Mouse (Mus musculus): ENCODE measurements at regions not wholly inside any gene's neighbourhood (a gene's known extent, or its start where the extent isn't known, plus 50 kb on each side); places are given as distances from the start of the nearest gene placed in this dataset.

DNA sequence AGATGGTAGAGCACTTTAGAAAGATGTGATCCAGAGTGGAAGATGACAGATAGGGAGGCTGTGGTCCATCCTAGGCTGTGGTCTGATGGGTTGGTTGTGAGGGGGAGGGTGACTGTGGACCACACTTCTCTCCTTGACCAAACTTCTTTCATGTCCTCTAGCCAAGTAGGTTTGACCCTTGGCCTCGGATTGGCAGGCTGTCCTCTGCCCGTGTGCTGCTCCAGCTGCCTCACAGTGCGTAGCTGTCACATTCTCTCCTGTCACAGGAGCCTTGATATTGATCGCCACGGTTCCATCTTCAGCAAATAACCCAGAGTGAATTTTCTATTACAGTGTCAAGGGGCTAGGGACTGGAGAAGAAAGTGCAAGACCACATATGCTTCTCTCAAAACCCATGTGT lies 506.9 kb downstream of the Tbc1d22a start:
- DNase-seq (ENCODE audit: low read depth, low spot score): no peak

DNA sequence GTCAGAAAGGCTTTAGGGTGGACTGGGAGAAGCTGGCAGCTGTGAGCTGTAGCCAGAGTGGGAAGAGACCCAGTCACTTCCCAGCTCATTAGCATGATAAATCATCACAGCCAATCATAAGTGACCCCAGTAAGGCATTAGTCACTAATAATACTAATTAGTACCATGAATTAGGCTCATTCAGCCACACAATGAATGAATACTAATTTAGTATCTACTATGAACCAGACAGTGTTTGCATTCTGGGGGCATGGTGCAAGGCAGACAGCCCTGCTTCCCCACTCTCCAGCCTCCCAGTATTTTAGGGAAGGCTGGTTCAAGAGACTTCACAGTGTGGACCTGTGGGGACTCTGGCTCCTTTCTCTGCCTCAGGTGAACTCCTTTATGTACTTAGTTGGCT lies 523.7 kb downstream of the Tbc1d22a start:
- no peak for DNase-seq (ENCODE audit: low read depth, low spot score)

DNA sequence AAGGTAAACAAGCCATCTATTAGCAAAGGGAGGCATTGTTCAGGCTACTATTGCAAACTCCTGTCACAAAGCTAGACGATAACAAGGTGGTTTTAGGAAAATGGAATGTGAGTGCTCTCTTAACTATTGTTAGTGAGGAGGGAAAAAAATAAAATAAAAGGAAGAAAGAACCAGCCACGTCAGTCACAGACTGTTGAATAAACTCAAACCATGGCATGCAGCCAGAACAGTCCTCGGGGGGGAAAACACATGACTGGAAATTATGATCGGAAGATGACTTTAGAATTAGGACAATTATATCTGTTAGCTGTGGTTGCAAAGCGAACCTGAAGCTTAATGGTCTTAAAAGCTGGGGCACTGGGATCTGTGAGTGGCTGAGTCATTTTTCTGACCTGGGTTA lies 524.1 kb downstream of the Tbc1d22a start:
- no peak for DNase-seq (ENCODE audit: low read depth, low spot score)

DNA sequence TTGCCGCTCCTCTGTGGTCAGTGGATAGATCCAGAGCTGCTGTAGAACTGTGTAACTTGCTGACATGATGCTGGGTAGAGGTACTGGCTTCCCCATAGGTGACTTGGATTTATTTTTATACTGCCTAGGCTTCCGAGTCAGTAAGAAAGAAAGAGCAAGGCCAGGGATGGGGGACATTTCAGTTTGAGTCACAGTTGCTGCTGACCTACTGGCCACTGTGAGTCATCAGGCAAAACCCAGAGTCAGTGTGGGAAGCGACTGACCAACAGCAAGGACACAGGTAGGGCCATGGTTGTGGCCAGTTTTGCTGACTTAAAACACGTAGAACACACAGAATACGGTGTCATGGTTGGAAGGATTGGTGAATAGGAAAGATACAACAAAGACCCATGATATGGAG lies 524.5 kb downstream of the Tbc1d22a start:
- no peak for DNase-seq (ENCODE audit: low read depth, low spot score)

DNA sequence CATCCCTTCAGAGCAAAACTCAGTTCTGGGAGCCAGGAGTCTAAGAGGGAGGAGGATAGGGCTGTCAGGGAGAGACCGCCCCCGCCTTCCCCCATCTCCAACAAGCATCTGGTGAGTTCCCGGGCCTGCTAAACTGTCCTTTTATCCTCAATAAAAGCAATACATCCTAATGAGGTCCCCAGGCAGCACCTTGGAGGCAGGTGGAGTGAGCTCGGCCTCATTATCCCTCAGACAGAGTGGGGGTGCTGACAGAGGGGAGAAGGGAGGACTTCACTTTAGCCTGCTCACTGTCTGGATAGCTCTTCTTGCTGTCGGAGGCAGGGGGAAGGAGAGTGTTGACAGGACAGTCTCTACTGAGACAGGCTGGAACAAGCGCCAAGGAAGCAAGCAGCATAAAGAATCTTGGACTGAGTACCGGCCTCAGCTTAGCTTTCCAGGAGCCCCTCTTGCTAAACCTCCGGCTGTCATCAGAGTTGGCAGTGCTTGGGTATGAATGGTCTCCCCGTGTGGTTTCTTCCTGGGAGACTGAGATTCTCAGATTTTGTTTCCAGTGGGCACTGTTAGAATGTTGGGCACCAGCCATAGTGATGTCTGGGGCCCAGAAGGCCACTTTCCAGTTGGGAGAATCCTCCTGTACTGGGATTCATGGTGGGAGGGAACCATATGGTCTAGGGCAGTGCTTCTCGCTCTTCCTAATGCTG lies 537.3 kb downstream of the Tbc1d22a start:
- no peak for DNase-seq (ENCODE audit: low read depth, low spot score)

DNA sequence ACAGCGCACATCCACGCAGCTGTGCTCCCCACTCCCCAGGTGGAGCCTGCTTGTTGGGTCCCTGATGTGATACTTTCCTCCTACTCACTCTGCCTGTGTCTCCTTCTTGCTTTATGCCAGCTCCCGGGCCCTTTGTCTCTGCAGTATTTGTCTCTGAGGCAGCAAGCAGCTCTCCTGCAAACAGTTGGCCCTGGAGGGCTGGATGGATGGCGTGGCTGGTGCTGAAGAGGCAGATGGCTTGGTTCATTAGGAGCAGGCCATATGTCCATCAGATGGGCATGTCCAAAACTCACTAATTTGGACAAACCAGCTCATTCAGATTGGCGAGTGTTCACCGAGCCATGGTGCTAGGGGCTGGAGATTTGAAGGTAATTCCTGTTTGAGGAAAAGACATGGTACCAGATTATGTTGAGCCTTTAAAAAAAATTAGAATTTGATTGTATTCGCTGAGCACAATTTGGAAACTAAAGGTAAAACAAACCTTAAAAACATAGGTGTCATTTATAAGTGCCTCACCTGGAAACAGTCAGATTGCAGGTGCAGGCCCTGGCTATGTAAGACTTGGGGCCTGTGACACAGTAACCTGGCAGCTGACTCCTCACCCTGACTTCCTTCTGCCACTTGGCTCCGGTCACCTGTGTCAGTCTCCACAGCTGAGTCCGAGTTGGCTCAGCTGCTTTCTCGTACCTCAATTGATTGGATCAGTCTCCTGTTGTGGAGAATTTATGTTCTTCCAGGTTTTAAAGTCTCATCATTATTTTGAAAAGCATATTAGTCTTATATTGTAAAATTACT lies 549.5 kb downstream of the Tbc1d22a start:
- DNase-seq (ENCODE audit: low read depth, low spot score): no peak

DNA sequence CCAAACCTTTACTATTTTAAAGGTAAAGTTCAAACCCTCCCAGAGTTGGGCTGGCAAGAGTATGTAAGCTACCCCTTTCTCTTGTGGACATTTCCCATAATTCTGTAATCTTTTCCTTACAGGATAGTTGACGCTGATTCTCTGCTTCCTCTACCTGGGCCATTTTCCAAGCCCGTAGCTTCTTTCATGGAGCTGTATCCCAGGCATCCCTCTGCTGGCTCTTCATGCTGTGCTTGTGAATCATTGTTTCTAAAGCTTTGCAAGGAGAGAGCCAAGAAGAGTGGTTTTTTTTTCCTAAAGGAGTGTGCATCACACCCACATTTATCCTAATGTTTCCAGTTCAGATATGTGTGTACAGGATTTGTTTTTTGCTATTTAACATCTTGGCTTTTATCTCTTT lies 553.4 kb downstream of the Tbc1d22a start:
- no peak for DNase-seq (ENCODE audit: low read depth, low spot score)

DNA sequence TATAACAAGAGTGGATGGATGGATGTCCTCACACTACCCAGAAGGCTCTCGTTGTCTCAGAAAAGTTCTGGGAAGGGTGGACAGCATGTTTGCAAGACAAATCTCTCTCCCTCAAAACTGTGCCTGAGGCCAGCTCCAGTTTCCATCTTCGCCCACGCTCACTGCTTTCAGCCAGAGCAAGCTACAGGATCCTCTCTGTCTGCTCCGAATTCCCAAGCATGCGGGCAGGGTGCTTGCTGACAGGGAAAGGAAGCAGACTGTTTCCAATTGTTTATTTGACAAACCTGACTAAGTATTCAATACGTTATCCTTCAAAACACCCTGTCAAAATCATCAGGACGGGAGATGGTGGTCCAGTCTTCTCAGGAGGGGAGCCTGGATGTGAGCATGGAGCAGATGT lies 558.8 kb downstream of the Tbc1d22a start:
- no peak for DNase-seq (ENCODE audit: low read depth, low spot score)

DNA sequence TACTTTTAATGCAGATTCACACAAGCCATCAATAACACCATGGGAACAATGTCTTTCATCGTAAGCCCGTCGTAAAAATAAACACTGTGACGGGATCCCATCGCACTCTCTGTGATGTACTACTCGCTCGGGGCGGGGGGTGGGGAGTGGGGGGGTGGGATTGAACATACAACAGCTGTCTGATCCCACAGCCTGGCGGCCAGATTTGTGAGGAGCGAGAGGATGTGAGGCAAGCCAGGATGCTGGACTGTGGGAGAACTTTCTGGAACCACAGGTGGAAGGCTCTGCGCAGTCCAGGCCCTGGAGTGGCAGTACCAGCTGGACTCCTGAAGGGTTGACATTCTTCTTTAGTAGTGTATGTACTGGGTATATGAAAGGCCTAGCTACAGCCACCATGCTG lies 563.7 kb downstream of the Tbc1d22a start:
- no peak for DNase-seq (ENCODE audit: low read depth, low spot score)

DNA sequence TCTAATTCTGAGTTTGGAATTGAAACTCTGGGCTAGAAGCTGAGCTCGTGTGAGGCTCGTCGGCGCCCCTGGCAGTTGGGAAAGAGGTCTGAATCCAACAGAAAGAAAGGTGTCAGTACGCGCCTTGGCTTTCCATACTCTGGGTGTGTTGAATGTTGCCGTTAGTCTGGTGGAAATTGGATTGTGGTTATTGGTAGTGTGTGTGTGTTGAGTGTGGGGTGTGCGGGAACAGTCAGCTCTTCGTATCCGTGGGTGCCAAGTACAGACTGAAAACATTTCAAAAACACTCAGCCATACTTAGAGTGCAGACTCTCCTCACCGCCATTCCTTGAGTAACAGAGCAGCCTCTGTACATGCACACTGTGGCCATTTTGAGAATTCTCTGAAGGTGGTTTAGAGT lies 566.9 kb downstream of the Tbc1d22a start:
- no peak for DNase-seq (ENCODE audit: low read depth, low spot score)

DNA sequence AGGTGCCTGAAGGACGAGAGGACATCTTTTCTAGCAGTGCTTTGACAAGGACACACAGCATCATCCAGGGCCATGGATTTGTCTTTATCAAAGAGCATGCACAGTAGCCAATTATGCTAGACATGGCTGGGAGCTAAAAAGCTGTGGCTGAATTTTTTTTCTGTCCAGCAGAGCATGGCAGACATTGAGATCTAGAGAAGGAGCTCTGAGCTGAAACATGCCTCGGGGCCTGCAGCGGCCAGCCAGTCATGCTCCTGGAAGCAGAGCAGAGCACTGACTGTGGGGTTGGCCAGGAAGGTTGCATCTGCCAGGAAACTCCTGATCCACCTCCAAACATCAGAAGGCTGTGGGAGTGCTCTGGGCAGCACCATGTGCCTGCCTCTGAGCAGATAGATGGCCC lies 580.5 kb downstream of the Tbc1d22a start:
- DNase-seq (ENCODE audit: low read depth, low spot score): no peak

DNA sequence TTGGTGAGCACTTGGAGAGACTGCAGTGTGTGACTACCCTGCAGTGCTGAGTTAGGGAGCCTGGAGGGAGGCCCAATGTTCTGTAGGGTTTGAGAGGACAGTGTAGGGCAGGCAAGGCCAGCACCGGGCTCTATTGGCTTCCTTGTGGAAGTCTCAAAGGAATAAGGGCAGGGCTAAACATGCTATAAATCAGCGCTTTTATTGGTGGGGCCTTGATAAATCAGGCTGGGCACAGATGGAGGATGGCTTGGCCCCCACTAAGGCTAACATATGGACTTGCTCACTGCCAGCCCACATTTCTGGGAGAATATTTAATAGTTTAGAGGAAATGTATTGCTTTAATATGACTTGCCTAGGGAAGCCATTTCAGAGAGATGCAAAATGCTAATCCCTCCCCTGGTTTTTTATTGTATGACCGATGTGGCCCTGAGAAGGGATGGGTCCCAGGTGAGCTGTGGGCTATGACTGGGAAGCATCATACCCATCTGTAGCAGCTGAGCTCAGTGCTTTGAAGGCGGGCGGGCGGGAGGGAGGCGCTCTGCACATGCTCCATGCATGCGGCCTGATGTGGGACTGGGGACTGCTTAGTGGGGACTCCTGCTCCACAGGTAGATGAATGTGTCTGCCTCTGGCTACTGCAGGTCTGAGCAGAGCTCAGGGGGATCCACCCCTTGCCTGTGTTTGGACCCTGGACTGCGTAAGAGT lies 584.4 kb downstream of the Tbc1d22a start:
- DNase-seq (ENCODE audit: low read depth, low spot score): no peak

DNA sequence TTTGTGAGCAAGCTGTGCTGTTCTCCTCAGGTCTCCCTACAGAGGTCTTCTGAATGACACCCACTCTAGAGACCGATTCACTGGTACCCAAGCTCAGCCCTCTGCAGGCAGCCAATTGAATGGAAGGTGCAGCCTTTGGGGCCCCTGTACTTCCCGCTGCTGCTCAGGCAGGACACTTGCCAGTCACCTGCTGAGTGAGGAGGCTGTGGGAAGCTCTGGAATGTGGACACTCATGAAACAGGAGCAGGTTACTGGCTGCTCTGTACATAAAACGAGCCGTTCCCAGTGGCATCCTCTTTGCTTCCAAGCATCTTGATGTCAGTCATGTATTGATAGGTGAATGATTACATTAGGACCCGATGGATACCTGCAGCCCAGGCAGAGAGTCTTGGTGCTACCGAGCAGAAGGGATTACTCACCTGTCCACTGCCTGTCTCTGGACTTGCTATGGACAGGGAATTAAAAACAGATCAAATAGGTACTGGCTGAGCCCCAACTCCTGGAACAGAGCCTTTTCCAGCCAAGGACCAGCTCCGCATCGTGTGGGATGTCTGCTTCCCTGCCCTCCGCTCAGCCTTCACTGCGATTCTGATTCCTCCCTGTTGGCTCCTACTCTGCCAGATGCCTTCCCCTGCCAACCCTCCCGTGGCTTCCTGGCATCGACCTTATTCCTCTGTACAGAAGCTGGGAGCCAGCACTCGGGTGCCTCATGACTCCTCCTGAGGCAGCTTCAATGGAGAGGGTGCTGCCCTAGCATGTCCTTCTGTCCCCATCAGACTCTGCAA lies 593.2 kb downstream of the Tbc1d22a start:
- no peak for DNase-seq (ENCODE audit: low read depth, low spot score)

DNA sequence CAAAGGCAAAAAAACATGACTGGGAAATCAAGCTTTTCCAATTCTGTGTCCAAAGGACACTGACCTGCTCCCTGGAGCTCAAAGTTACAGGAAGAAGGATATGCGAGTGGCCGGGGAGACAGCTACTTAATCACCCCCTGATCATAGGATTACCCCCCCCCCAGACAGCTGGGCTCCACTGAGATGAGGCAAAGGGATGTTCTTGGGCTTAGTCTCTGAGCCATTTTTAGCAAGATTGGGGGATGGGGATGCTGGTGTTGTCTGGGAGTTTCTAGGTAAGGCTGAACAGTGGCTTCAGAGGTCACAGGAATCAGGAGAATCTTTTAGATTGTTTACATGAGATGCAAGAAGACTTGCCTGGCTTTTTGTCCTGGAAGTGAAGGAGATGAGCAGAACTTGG lies 597.6 kb downstream of the Tbc1d22a start:
- no peak for DNase-seq (ENCODE audit: low read depth, low spot score)

DNA sequence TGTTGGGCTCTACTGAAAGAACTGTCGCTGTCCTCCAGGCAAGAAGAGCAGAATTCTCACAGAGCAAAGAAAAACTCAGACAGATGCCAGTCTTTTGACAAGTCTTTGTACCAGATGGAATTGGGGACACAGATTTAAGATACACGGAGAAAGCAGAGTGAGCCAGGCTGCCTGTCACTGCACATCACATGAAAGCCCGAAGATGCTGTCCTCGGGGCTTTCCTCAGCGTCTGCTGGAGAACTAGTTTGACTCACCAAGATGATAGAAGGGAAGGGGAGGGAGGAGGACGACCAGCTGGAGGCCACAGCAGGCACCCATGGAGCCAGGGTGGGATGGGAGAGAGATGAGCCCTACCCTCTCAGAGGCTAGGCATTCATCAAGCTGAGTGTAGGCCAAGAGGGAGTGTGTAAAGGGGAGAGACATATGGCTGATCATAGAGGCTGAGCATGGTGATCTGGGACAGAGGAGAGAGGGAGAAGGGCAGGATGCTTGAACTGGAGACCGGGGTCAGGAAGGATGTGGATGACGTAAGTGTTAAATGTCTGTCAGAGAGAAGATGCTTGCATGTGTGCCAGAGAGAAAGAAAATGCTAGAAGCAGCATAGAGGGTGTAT lies 600.7 kb downstream of the Tbc1d22a start:
- no peak for DNase-seq (ENCODE audit: low read depth, low spot score)

DNA sequence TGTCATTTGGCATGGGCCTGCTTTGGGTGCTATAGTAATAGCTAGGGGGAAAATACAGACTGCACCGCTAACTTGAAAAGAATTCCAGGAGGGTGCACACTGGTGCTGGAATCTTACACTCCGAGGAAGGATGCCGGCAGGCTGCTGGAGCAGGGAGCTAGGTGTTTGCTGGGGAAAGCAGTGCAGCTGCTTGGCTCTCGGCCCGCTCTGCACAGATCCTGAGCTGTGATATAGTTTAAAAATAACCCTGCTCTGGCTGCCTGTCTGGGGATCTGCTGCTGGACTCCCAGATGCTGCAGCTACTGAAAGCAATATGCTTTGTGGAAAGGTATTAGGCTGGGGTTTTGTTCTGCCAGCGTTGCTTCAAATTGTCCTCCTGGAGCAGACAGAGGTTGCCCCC lies 621.7 kb downstream of the Tbc1d22a start:
- no peak for DNase-seq (ENCODE audit: low read depth, low spot score)

DNA sequence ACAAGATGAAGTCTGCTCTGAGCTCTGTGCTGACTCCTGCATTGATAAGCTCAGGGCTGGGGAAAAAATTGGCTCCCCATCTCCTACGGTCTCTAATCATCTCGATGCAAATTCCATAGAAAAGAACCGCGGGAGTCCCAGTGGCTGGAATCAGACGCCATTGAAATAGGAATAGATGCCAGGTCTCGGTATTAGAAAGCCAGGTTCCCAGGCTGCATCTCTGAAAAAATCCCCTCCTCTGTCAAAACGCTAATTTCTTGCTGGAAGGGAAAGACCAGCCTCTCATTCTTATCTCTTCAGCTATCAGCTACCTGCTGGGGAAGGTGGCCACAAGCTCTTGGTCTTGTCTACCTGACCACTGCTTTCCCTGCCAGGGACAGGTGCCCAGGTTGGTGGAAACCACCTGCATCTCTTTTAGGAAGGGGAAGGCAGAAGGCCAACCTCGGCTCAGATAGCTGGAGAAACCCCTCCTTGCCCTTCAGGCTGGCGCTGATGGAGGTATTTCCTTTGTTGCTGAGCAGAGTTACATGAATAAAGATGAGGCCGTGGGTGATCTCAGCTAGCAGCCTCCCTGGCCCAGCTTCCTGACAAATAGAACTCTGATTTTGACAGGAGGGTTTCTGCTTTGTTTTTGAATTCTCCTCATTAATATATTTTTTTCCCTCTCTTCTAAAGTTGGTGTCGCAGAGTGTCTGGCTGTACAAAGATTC lies 638.1 kb downstream of the Tbc1d22a start:
- DNase-seq (ENCODE audit: low read depth, low spot score): no peak

DNA sequence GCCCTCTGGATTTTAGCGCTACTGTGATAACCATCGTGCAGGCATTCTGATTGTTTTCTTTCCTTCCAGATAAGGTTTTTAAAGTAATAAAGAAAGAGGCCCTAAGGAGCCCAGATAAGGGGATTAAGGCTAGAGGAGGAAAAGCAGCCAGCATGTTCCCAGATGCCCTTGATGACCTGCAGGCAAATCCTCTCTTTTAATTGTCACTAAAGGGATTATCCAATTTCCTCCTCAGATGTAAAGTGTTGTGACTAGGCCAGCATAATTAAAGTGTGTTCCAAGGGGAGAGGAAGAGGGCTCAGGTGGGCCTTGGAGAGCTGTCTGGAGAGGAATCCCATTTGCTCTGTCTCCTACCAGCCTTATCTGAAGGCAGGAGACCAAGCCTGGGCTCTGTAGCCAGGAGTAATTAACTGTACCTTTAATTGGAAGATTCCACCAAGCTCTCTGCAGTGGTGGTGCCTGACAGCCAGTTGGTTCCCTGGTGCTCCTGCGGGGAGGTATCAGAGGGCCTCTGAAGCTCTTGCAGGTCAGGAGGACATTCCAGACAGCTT lies 644.2 kb downstream of the Tbc1d22a start:
- no peak for DNase-seq (ENCODE audit: low read depth, low spot score)

DNA sequence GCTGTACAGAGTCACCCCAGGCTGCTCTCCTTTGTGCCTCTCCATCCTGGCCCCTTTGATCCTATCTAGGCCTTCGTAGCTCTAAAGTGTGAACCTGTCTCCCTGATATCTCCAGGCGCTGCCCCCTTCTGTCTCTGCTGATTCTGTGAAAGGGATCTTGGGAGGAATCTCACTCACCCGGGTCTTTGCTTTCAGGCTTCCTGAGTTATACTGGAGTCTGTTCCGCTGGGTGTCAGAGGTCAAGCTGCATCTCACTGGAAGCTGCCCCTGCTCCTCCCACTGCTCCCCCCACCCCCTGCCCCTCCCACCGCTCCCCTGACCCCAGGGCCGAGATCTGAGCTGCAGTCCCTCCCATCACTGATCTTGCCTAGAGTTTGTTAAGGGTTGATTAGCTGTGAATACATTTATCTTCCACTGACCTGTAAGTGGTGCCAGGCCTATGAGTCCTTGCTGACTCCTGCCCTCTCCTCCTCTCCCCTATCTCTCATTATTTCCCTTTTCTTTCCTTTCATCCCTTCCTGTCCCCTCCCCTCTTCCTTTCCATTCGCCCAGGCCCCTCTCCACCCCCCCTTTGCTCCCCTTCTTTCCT lies 661.6 kb downstream of the Tbc1d22a start:
- peak; percentile 3 for DNase-seq (ENCODE audit: low read depth, low spot score)

DNA sequence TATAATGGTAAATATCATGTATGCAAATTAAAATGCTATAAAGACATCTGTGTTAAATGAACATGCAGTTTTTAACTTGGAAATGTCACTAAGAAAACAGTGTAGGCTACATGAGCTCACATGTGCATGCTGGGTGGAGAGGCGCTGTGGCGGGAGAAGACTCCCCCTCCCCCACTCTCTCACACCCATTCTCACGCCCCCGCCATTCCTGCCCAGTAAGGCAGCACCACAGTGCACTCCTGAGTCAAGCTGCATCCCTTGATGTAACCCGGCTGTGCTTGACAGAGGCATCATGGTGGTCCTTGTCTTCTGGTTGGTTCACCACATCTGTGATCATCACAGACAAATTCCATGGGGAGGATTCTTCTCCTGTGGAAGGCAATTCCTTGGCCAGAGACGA lies 647.1 kb upstream of the Fam19a5 start:
- DNase-seq (ENCODE audit: low read depth, low spot score): no peak

All from R1 (cell line).